Mouse (Mus musculus): ENCODE results near the gene Hecw2. TPM values are rescaled to one million over a fixed set of nuclear protein-coding genes. Genes with fewer than 3 reads are reported as not detected.

Hecw2 gene
- polyA plus RNA-seq, 1 experiment from 2014 or later, result 4.5 TPM

GRCm38 (mm10) chr1:53933308-53933707 is 261.7 kb downstream of the Hecw2 start:
- H3K4me3 ChIP-seq, result no peak overlapping the region
- ATAC-seq (replicated peaks; ENCODE audit: insufficient number of reproducible peaks, insufficient read depth, low FRiP score, low read depth), result no peak
- H3K36me3 ChIP-seq, result no peaks in the 10 kb centered on the region
- H3K9me3 ChIP-seq (replicated peaks), result no peaks in the 10 kb centered on the region
- no peak overlapping the region for H3K27ac ChIP-seq
- no peaks in the 10 kb centered on the region for H3K27me3 ChIP-seq
- WGBS, result 56% methylated on average over 2 of the region's 2 CpGs
- no peak overlapping the region for H3K4me2 ChIP-seq
- no peak overlapping the region for H3K9ac ChIP-seq
- H3K4me1 ChIP-seq (replicated peaks), result 0 out of 2 replicates have a peak, but pooled peaks cover 3% of the 10 kb centered on the region

- Histone ChIP-seq H3K36me3 (no peaks in the 10 kb centered on the region), H3K4me2 (no peak overlapping the region), H3K4me1 (replicated peaks) (0 out of 2 replicates have a peak, but pooled peaks cover 3% of the 10 kb centered on the region), H3K4me3 (no peak overlapping the region), H3K27ac (no peak overlapping the region), H3K9me3 (replicated peaks) (no peaks in the 10 kb centered on the region), H3K27me3 (no peaks in the 10 kb centered on the region), H3K9ac (no peak overlapping the region)
- 49% methylated on average over 3 of the region's 3 CpGs for WGBS
- ATAC-seq (replicated peaks; ENCODE audit: insufficient number of reproducible peaks, insufficient read depth, low FRiP score, low read depth), result no peak
Measured at GRCm38 (mm10) chr1:53931314-53931713, 263.7 kb downstream of the Hecw2 start.

GRCm38 (mm10) chr1:53927605-53928004 is 267.4 kb downstream of the Hecw2 start:
- Histone ChIP-seq H3K4me1 (replicated peaks) (no peaks in the 10 kb centered on the region), H3K9ac (no peak overlapping the region), H3K36me3 (no peaks in the 10 kb centered on the region), H3K4me2 (no peak overlapping the region), H3K4me3 (no peak overlapping the region), H3K27me3 (no peaks in the 10 kb centered on the region), H3K27ac (no peak overlapping the region), H3K9me3 (replicated peaks) (no peaks in the 10 kb centered on the region)
- ATAC-seq (replicated peaks; ENCODE audit: insufficient number of reproducible peaks, insufficient read depth, low FRiP score, low read depth), result no peak
- 38% methylated on average over 4 of the region's 4 CpGs for WGBS

GRCm38 (mm10) chr1:53925149-53925901 is 269.6 kb downstream of the Hecw2 start:
- 57% methylated on average over 18 of the region's 18 CpGs for WGBS
- no peaks in the 10 kb centered on the region for H3K4me1 ChIP-seq (replicated peaks)

GRCm38 (mm10) chr1:53911848-53912247 is 283.1 kb downstream of the Hecw2 start:
- Histone ChIP-seq H3K27ac (no peak overlapping the region), H3K4me2 (no peak overlapping the region), H3K4me3 (no peak overlapping the region), H3K4me1 (replicated peaks) (0 out of 2 replicates have a peak, but pooled peaks cover 9% of the 10 kb centered on the region), H3K9ac (no peak overlapping the region), H3K9me3 (replicated peaks) (no peaks in the 10 kb centered on the region), H3K36me3 (no peaks in the 10 kb centered on the region), H3K27me3 (no peaks in the 10 kb centered on the region)
- ATAC-seq (replicated peaks; ENCODE audit: insufficient number of reproducible peaks, insufficient read depth, low FRiP score, low read depth), result no peak
- 37% methylated on average over 3 of the region's 3 CpGs for WGBS

More at GRCm38 (mm10) chr1:53925149-53925901, 269.6 kb downstream of the Hecw2 start:
- H3K4me2 ChIP-seq, result no peak overlapping the region
- no peak for ATAC-seq (replicated peaks; ENCODE audit: insufficient number of reproducible peaks, insufficient read depth, low FRiP score, low read depth)
- H3K27ac ChIP-seq, result no peak overlapping the region
- H3K27me3 ChIP-seq, result no peaks in the 10 kb centered on the region
- H3K4me3 ChIP-seq, result no peak overlapping the region
- no peaks in the 10 kb centered on the region for H3K36me3 ChIP-seq
- no peak overlapping the region for H3K9ac ChIP-seq
- no peaks in the 10 kb centered on the region for H3K9me3 ChIP-seq (replicated peaks)

- Histone ChIP-seq H3K27ac (no peak overlapping the region), H3K4me2 (no peak overlapping the region), H3K4me1 (replicated peaks) (0 out of 2 replicates have a peak, but pooled peaks cover 9% of the 10 kb centered on the region), H3K27me3 (no peaks in the 10 kb centered on the region), H3K9me3 (replicated peaks) (no peaks in the 10 kb centered on the region), H3K9ac (no peak overlapping the region), H3K4me3 (no peak overlapping the region), H3K36me3 (no peaks in the 10 kb centered on the region)
- WGBS, result 41% methylated on average over 1 of the region's 1 CpGs
- ATAC-seq (replicated peaks; ENCODE audit: insufficient number of reproducible peaks, insufficient read depth, low FRiP score, low read depth), result no peak
Measured at GRCm38 (mm10) chr1:53910251-53910650, 284.7 kb downstream of the Hecw2 start.

- Histone ChIP-seq H3K36me3 (no peaks in the 10 kb centered on the region; the same call in 1 of the 2 replicates), H3K9ac (no peak overlapping the region), H3K4me2 (no peak overlapping the region), H3K27ac (no peak overlapping the region), H3K27me3 (no peaks in the 10 kb centered on the region), H3K4me3 (no peak overlapping the region), H3K4me1 (replicated peaks) (0 out of 2 replicates have a peak, but pooled peaks cover 9% of the 10 kb centered on the region), H3K9me3 (replicated peaks) (no peaks in the 10 kb centered on the region)
- ATAC-seq (replicated peaks; ENCODE audit: insufficient number of reproducible peaks, insufficient read depth, low FRiP score, low read depth), result no peak
- 16% methylated on average over 3 of the region's 3 CpGs for WGBS
Measured at GRCm38 (mm10) chr1:53909118-53909517, 285.9 kb downstream of the Hecw2 start.

GRCm38 (mm10) chr1:53906175-53906574 is 288.8 kb downstream of the Hecw2 start:
- Histone ChIP-seq H3K4me1 (replicated peaks) (0 out of 2 replicates have a peak, but pooled peaks cover 5% of the 10 kb centered on the region), H3K9ac (no peak overlapping the region), H3K4me3 (no peak overlapping the region), H3K9me3 (replicated peaks) (no peaks in the 10 kb centered on the region), H3K27me3 (no peaks in the 10 kb centered on the region), H3K36me3 (no peaks in the 10 kb centered on the region; the same call in 1 of the 2 replicates), H3K4me2 (no peak overlapping the region), H3K27ac (no peak overlapping the region)
- WGBS, result 61% methylated on average over 3 of the region's 3 CpGs
- ATAC-seq (replicated peaks; ENCODE audit: insufficient number of reproducible peaks, insufficient read depth, low FRiP score, low read depth), result no peak

- no peak for ATAC-seq (replicated peaks; ENCODE audit: insufficient number of reproducible peaks, insufficient read depth, low FRiP score, low read depth)
- H3K4me3 ChIP-seq, result no peak overlapping the region
- H3K4me2 ChIP-seq, result no peak overlapping the region
- no peaks in the 10 kb centered on the region; the same call in 1 of the 2 replicates for H3K36me3 ChIP-seq
- no peak overlapping the region for H3K9ac ChIP-seq
- H3K4me1 ChIP-seq (replicated peaks), result no peaks in the 10 kb centered on the region
- no peaks in the 10 kb centered on the region for H3K9me3 ChIP-seq (replicated peaks)
- no peaks in the 10 kb centered on the region for H3K27me3 ChIP-seq
- 90% methylated on average over 2 of the region's 2 CpGs for WGBS
- H3K27ac ChIP-seq, result no peak overlapping the region
Measured at GRCm38 (mm10) chr1:53900416-53900815, 294.6 kb downstream of the Hecw2 start.

- Histone ChIP-seq H3K36me3 (no peaks in the 10 kb centered on the region), H3K4me3 (no peak overlapping the region), H3K4me1 (replicated peaks) (no peaks in the 10 kb centered on the region), H3K4me2 (no peak overlapping the region), H3K27me3 (no peaks in the 10 kb centered on the region), H3K9ac (no peak overlapping the region), H3K27ac (no peak overlapping the region), H3K9me3 (replicated peaks) (no peaks in the 10 kb centered on the region)
- ATAC-seq (replicated peaks; ENCODE audit: insufficient number of reproducible peaks, insufficient read depth, low FRiP score, low read depth), result no peak
- 84% methylated on average over 5 of the region's 5 CpGs for WGBS
Measured at GRCm38 (mm10) chr1:53894299-53894698, 300.7 kb downstream of the Hecw2 start.

GRCm38 (mm10) chr1:53890380-53890779 is 304.6 kb downstream of the Hecw2 start:
- Histone ChIP-seq H3K27ac (no peak overlapping the region), H3K36me3 (no peaks in the 10 kb centered on the region), H3K4me3 (no peak overlapping the region), H3K27me3 (no peaks in the 10 kb centered on the region), H3K9ac (no peak overlapping the region), H3K9me3 (replicated peaks) (no peaks in the 10 kb centered on the region), H3K4me1 (replicated peaks) (no peaks in the 10 kb centered on the region), H3K4me2 (no peak overlapping the region)
- 36% methylated on average over 3 of the region's 3 CpGs for WGBS
- no peak for ATAC-seq (replicated peaks; ENCODE audit: insufficient number of reproducible peaks, insufficient read depth, low FRiP score, low read depth)

GRCm38 (mm10) chr1:53889806-53890205 is 305.2 kb downstream of the Hecw2 start:
- no peak for ATAC-seq (replicated peaks; ENCODE audit: insufficient number of reproducible peaks, insufficient read depth, low FRiP score, low read depth)
- Histone ChIP-seq H3K4me2 (no peak overlapping the region), H3K9ac (no peak overlapping the region), H3K4me3 (no peak overlapping the region), H3K27ac (no peak overlapping the region), H3K4me1 (replicated peaks) (no peaks in the 10 kb centered on the region), H3K27me3 (no peaks in the 10 kb centered on the region), H3K9me3 (replicated peaks) (no peaks in the 10 kb centered on the region), H3K36me3 (no peaks in the 10 kb centered on the region)
- WGBS, result 86% methylated on average over 3 of the region's 3 CpGs

All from heart, embryonic 15.5 days (tissue).